Mouse (Mus musculus): ENCODE measurements around the gene Axin2. TPM values are rescaled to one million over a fixed set of nuclear protein-coding genes. Genes with fewer than 3 reads are reported as not detected.

Gene Axin2
- total RNA-seq, 2 experiments from 2014 or later, result 2.0 to 5.7 TPM

DNA sequence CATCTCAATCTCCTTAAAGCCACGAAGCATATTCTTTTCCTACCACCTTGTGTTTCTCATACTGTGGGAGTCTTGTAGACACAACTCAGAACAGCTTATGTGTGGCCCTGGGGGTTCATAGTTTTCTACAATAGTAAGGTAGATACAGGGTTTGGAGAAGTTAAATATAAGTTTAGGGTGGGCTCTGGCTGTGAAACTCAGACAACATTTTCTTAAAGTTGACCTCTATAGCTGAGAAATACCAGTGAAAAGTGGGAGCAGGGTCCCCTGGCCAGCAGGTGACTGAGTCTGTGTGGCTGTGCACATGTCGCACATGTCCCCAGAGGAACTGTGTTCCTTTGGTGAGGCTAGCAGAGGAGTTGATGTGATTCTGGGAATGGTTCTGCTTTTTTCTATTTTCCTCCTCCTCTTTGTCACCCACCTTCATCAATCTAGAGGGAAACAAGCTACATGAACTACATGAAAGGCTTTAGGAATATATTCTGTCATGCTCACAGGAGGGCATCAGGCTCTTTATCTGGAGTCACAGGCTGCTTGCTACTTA lies 75.9 kb downstream of the Axin2 start:
- no peak for ATAC-seq (replicated peaks; ENCODE audit: low FRiP score, low TSS enrichment, poor library complexity, severe bottlenecking)

DNA sequence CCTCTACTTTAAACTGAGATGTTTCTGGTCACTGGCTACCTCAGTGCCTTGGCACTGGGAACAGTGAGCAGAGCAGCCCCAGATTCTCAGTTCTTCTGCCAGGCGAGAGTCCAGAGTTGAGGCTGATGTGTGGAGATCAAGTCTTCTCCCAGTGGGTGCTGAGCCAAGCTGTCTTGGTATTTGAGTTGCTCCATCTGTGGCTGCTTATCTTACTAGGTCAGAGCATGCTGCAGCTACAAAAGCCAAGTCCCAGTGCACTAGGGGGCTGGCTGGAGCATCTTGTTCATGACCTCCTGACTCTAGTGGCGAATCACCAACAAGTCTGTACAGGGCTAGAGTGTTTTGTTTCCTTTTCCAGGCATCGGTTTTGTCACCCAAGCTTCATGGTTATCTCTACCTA lies 77.7 kb downstream of the Axin2 start:
- ATAC-seq (replicated peaks; ENCODE audit: low FRiP score, low TSS enrichment, poor library complexity, severe bottlenecking), result no peak

Other genes starting within 250 kb of the Axin2 start
- gene E030025P04Rik, start 224.0 kb downstream of the Axin2 start, total RNA-seq (2014; fragmentation: Nextera tagmentation), result not detected in 2 replicates
- not detected in 2 replicates for gene E030025P04Rik, start 224.0 kb downstream of the Axin2 start, total RNA-seq (2017)